Mouse (Mus musculus): ENCODE measurements around the gene Vmo1. TPM values are rescaled to one million over a fixed set of nuclear protein-coding genes. Genes with fewer than 3 reads are reported as not detected.
"Not testable (repeated sequence)": the region's sequence is repeated elsewhere in the genome, so short reads cannot be mapped to it uniquely, and the experiment has no call there.

The Vmo1 gene
- polyA plus RNA-seq, 1 experiment: not detected

DNA sequence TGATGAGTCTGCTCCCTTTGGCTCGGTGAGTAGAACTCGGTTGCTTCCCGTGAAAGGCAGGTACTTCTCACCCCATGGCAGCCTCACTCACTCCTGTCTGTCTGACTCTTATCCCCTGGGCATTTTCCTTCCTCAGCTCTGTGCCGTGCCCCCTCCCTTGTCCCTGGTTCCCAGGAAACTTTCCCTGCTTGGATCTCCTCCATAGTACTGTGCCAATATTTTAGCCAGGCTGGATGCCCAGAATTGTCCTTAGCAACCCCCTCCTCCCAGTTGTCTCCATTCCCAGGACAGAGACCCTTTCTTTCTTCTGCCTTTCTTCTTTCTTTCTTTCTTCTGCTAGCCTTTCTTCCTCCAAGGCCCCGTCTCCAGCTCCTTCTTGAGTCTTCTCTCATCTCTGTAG, 27.0 kb upstream of the Vmo1 start:
- Histone ChIP-seq H3K27me3 (ENCODE audit: control insufficient read depth) (peaks cover 48% of the 10 kb centered on the region), H3K4me1 (ENCODE audit: control insufficient read depth) (peaks cover 12% of the 10 kb centered on the region)
- TF ChIP-seq GATA1 (IDR thresholded peaks at IDR 0.05; ENCODE audit: low read length) (no peak), TAL1 (IDR thresholded peaks at IDR 0.05; ENCODE audit: low read length) (no peak)

DNA sequence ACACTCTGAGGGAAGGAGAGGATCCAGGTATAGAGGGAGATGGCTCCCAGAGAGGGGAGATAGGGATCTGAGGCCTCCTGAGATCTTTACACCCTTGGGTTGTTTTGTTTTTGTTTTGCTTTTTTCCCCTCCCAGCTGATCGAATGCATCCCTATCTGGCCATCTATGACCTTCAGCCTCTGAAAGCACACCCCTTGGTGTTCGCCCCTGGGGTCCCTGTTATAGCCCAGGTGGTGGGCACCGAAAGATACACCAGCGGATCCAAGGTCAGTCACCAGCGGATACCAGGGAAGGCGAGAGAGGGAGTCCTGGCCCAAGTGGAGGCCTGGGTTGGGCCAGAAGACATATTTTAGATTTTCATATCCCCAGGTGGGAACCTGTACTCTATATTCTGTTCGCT, 26.5 kb upstream of the Vmo1 start:
- H3K36me3 ChIP-seq (ENCODE audit: control insufficient read depth): no peaks in the 10 kb centered on the region
- H3K27me3 ChIP-seq (ENCODE audit: control insufficient read depth): peaks cover 48% of the 10 kb centered on the region
- H3K9me3 ChIP-seq (ENCODE audit: control insufficient read depth, low read length): no peaks in the 10 kb centered on the region
- TF ChIP-seq GATA1 (IDR thresholded peaks at IDR 0.05; ENCODE audit: low read length) (no peak), TAL1 (IDR thresholded peaks at IDR 0.05; ENCODE audit: low read length) (no peak)
- H3K4me1 ChIP-seq (ENCODE audit: control insufficient read depth): peaks cover 12% of the 10 kb centered on the region
- H3K4me3 ChIP-seq (replicated peaks): no peak overlapping the region

More for the DNA sequence above, 27.0 kb upstream of the Vmo1 start:
- no peak overlapping the region for H3K4me3 ChIP-seq (replicated peaks)
- no peaks in the 10 kb centered on the region for H3K9me3 ChIP-seq (ENCODE audit: control insufficient read depth, low read length)
- no peaks in the 10 kb centered on the region for H3K36me3 ChIP-seq (ENCODE audit: control insufficient read depth)

DNA sequence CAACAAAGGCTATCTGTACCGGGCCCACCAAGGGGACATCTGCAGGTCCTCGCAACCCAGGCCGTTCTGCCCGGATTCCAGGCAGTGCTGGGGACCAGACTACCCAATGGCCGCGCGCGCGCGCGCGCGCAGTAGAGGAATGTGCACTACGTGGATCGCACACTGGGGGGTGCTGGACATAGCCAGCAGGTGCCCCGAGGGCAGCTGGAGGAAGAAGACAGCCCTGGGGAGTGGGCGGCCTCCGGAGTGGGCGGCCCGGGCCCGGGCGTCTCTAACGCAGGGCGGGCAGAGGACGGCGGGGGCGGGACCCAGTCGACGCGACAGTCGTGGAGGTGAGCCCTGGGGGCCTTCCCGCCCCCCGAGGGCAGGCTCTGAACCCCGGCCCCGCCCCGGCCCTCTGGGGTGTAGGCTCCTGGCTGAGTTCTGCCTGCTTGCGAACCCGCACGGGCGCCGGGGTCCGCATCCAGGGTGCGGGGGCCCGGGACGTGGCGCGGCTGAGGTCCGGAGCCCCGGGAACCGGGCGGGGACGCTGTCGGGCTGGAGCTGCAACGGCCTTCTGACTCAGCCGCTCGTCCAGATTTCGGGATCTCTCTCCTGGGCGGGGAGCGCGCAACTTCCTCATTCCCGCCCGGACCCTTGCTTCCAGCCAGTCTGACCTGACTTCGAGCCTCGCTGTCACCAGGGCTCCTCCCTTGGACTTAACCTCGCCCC, 25.6 kb upstream of the Vmo1 start, which contains the start of gene Pld2:
Gene Pld2, plus strand, starts transcription at position 188 of the 711 bp plus-strand sequence.
- TF ChIP-seq TAL1 (IDR thresholded peaks at IDR 0.05; ENCODE audit: low read length) (no peak), GATA1 (IDR thresholded peaks at IDR 0.05; ENCODE audit: low read length) (no peak)
- H3K27me3 ChIP-seq (ENCODE audit: control insufficient read depth): peaks cover 48% of the 10 kb centered on the region
- H3K4me1 ChIP-seq (ENCODE audit: control insufficient read depth): peaks cover 12% of the 10 kb centered on the region
- peak within 1 kb of the TSS; percentile 54 for H3K4me3 ChIP-seq (replicated peaks)
- no peaks in the 10 kb centered on the region for H3K36me3 ChIP-seq (ENCODE audit: control insufficient read depth)
- H3K9me3 ChIP-seq (ENCODE audit: control insufficient read depth, low read length): no peaks in the 10 kb centered on the region

DNA sequence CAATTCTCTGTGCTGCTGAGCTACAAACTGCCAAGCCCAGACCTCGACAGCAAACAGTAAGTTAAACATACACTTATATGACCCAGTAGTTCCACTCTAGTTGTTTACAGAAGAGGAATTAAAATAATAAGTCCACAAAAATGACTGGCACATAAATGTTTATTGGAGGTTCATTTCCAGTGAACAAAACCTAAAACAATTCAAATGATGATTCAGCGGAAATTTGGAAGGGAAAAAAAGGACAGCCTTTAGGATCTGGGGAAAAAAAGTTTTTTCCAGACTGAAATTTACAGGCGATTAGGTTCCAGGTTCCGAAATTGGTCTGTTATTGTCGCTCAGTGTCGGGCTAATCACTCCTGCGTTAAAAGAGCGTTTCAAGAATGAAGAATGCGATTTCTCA, 25.0 kb upstream of the Vmo1 start:
- Histone ChIP-seq H3K9me3 (ENCODE audit: control insufficient read depth, low read length) (no peaks in the 10 kb centered on the region), H3K4me1 (ENCODE audit: control insufficient read depth) (peaks cover 12% of the 10 kb centered on the region), H3K36me3 (ENCODE audit: control insufficient read depth) (no peaks in the 10 kb centered on the region), H3K4me3 (replicated peaks) (peak overlapping the region; percentile 54), H3K27me3 (ENCODE audit: control insufficient read depth) (peaks cover 45% of the 10 kb centered on the region)
- no peak for TF ChIP-seq TAL1 (IDR thresholded peaks at IDR 0.05; ENCODE audit: low read length)
- TF ChIP-seq GATA1 (IDR thresholded peaks at IDR 0.05; ENCODE audit: low read length): no peak

DNA sequence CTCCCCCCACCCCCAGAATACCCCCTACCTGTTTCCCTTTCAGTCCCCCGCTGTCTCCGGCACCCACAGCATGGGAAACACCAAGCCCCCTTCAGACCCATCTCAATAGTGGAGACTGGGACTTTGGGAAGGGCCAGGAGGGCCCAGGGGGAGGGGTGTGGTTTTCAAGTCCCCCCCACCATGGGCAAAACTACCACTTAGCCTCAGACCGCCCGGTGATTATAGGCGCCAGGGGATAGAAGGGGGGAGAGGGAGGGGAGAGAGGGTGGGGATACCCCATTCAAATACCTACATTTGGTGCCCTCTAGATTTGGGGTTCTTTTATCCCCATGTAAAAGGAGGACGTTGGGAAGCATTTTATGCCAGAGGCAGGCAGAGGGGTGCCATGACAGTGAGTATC, 18.4 kb upstream of the Vmo1 start, which contains the start of gene Gm40193:
Gene Gm40193, minus strand, starts transcription at position 101 of the 400 bp plus-strand sequence.
- TF ChIP-seq GATA1 (IDR thresholded peaks at IDR 0.05; ENCODE audit: low read length) (no peak), TAL1 (IDR thresholded peaks at IDR 0.05; ENCODE audit: low read length) (no peak)
- Histone ChIP-seq H3K27me3 (ENCODE audit: control insufficient read depth) (peaks cover 3% of the 10 kb centered on the region; the same call in 1 of the 2 replicates), H3K9me3 (ENCODE audit: control insufficient read depth, low read length) (no peaks in the 10 kb centered on the region), H3K36me3 (ENCODE audit: control insufficient read depth) (peaks cover 15% of the 10 kb centered on the region), H3K4me3 (replicated peaks) (no peak within 1 kb of the TSS), H3K4me1 (ENCODE audit: control insufficient read depth) (no peaks in the 10 kb centered on the region)

DNA sequence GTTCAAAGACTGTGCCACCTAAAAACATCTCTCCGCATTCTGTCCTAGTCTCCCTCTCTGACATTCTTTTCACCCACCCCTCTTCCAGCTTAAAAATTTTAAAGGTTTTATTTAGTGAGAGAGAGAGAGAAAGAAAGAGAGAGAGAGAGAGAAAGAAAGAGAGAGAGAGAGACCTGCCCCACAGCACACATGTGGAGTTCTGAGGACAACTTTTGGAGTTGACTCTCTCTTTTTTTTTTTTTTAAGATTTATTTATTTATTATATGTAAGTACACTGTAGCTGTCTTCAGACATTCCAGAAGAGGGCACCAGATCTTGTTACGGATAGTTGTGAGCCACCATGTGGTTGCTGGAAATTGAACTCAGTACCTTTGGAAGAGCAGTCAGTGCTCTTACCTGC, 16.6 kb upstream of the Vmo1 start:
- Histone ChIP-seq H3K4me1 (ENCODE audit: control insufficient read depth) (peaks cover 11% of the 10 kb centered on the region), H3K36me3 (ENCODE audit: control insufficient read depth) (peaks cover 33% of the 10 kb centered on the region)
- H3K4me3 ChIP-seq (replicated peaks); H3K9me3 ChIP-seq (ENCODE audit: control insufficient read depth, low read length); H3K27me3 ChIP-seq (ENCODE audit: control insufficient read depth): not testable (repeated sequence)

DNA sequence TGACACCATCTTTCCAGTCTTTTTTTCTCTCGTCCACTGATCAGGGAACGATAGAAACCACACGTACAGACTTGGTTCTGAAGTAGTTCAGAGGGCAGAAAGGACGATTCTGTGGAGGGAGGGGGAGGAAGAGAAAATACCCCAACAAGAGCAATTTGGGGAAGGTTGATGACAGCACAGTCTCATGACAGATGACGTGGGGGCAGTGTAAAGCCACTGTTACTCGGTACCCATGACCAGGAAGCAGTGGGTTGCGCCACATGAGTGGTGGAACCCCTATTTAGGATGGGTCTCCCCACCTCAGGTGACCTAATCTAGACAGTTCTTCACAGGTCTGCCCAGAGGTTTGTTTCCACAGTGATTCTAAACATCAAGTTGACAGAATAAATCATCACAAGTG, 14.2 kb upstream of the Vmo1 start:
- TF ChIP-seq GATA1 (IDR thresholded peaks at IDR 0.05; ENCODE audit: low read length): no peak

DNA sequence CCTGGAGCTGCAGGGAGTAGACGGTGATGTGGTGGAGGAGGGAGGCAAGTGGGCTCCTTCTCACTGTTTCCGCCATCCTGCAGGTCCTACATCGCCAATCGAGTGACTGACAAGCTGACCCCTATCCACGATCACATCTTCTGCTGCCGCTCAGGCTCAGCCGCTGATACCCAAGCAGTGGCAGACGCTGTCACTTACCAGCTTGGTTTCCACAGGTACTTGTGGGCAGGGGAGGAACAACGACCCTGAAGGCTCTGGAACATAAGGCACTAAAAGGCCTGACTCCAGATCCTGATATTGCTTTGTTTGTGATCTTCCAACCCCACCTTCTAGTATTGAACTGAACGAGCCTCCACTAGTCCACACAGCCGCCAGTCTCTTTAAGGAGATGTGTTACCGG, 11.8 kb upstream of the Vmo1 start:
- Histone ChIP-seq H3K9me3 (ENCODE audit: control insufficient read depth, low read length) (no peaks in the 10 kb centered on the region), H3K36me3 (ENCODE audit: control insufficient read depth) (peaks cover 35% of the 10 kb centered on the region), H3K4me3 (replicated peaks) (peak overlapping the region; percentile 69), H3K4me1 (ENCODE audit: control insufficient read depth) (peaks cover 21% of the 10 kb centered on the region), H3K27me3 (ENCODE audit: control insufficient read depth) (peaks cover 2% of the 10 kb centered on the region; the same call in 1 of the 2 replicates)
- no peak for TF ChIP-seq GATA1 (IDR thresholded peaks at IDR 0.05; ENCODE audit: low read length)
- no peak for TF ChIP-seq TAL1 (IDR thresholded peaks at IDR 0.05; ENCODE audit: low read length)

More for the DNA sequence above, 14.2 kb upstream of the Vmo1 start:
- peaks cover 35% of the 10 kb centered on the region for H3K36me3 ChIP-seq (ENCODE audit: control insufficient read depth)
- H3K27me3 ChIP-seq (ENCODE audit: control insufficient read depth): no peaks in the 10 kb centered on the region
- no peaks in the 10 kb centered on the region for H3K9me3 ChIP-seq (ENCODE audit: control insufficient read depth, low read length)
- no peak overlapping the region for H3K4me3 ChIP-seq (replicated peaks)
- H3K4me1 ChIP-seq (ENCODE audit: control insufficient read depth): peaks cover 21% of the 10 kb centered on the region

DNA sequence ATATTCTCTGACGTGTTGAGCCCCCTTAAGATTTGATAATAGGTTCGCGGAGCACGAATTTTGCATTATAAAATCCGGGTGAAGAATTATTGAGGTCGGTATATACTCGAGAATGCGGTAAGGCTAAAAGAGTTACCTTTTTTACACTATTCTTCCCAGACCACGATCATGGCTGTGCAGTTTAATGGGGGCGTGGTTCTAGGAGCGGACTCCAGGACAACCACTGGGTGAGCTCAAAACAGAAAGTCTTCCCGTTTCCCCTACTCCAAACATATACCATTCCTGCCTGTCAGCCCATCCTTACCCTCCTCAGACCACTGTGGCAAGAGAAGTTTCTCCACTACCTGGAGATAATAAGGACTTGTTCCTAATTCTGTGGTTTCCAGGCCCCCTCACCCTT, 11.3 kb upstream of the Vmo1 start:
- Histone ChIP-seq H3K9me3 (ENCODE audit: control insufficient read depth, low read length) (no peaks in the 10 kb centered on the region), H3K4me3 (replicated peaks) (peak overlapping the region; percentile 69), H3K36me3 (ENCODE audit: control insufficient read depth) (peaks cover 35% of the 10 kb centered on the region)

More for the DNA sequence above, 11.3 kb upstream of the Vmo1 start:
- peaks cover 4% of the 10 kb centered on the region for H3K27me3 ChIP-seq (ENCODE audit: control insufficient read depth)
- TF ChIP-seq GATA1 (IDR thresholded peaks at IDR 0.05; ENCODE audit: low read length) (no peak), TAL1 (IDR thresholded peaks at IDR 0.05; ENCODE audit: low read length) (no peak)
- peaks cover 22% of the 10 kb centered on the region for H3K4me1 ChIP-seq (ENCODE audit: control insufficient read depth)

All from erythroblast, embryonic 14.5 days (primary cell).